Mouse (Mus musculus) bone marrow macrophage, adult 2 months (primary cell): Measurements from ENCODE around the gene Irak3.

Experiments used
- CTCF ChIP-seq: IDR thresholded peaks from 2 replicates; pipeline ENCODE4 v1.5.1; 2012; ENCODE audit warnings: low read depth, mild to moderate bottlenecking, low read length, moderate library complexity
- POLR2A ChIP-seq: IDR thresholded peaks from 2 replicates; pipeline ENCODE4 v1.6.1; 2012; ENCODE audit warnings: mild to moderate bottlenecking, low read depth, low read length, borderline replicate concordance

DNA sequence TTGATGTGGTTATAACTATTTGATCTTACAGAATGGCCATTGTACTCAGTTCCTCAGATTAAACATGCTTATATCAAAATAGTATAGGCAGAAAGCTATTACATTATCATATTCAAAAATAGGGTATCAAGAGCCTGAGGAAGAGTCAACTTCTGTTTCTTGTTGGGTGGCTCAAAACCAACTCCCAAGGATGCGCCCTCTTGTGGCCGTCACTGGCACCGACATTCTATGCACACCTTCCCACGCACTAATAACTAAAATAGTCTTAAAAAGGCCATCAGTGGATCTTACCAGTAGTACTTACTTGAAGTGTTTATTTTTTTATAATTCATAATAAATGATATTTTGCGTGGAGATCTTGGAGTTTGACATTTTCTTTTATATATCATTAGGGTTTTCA lies 29.8 kb upstream of the Irak3 start:
- TF ChIP-seq CTCF, result peak; percentile 95
- no peak for TF ChIP-seq POLR2A
